Mouse (Mus musculus) olfactory bulb, adult 2 months (tissue): Measurements from ENCODE around the gene Gdpd5.

ENCODE experiments used
- CTCF ChIP-seq: fragments of 200-500 bp; IDR thresholded peaks from 2 replicates; pipeline ENCODE4 v1.5.1; 2012; ENCODE audit warnings: low read depth, mild to moderate bottlenecking, low read length, moderate library complexity; ENCODE audit not compliant: insufficient read depth
- POLR2A ChIP-seq: fragments of 200-500 bp; IDR thresholded peaks from 2 replicates; pipeline ENCODE4 v1.6.1; 2012; ENCODE audit warnings: mild to moderate bottlenecking, low read depth, low read length, moderate library complexity; ENCODE audit not compliant: insufficient read depth

DNA sequence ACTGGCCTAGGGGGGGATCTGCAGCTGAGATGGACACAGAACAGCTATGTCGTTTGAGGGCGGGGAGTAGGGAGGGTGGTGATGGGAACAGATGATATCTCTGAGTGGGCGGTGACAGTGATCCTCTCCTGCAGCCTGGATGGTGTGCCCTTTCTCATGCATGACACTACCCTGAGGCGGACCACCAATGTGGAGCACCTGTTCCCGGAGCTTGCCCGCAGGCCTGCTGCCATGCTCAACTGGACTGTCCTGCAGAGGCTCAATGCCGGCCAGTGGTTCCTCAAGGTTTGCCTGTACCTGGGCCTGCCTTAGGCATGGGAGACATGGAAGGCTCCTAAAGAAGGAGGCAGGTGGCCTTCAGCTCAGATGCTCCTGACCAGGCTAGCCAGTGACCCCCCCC, 71.6 kb downstream of the Gdpd5 start:
- TF ChIP-seq CTCF: 0 out of 2 replicates have a peak, but pooled peaks have one; percentile 5
- TF ChIP-seq POLR2A: no peak
